Mouse (Mus musculus): ENCODE measurements at regions not wholly inside any gene's neighbourhood (a gene's known extent, or its start where the extent isn't known, plus 50 kb on each side); places are given as distances from the start of the nearest gene placed in this dataset.

DNA sequence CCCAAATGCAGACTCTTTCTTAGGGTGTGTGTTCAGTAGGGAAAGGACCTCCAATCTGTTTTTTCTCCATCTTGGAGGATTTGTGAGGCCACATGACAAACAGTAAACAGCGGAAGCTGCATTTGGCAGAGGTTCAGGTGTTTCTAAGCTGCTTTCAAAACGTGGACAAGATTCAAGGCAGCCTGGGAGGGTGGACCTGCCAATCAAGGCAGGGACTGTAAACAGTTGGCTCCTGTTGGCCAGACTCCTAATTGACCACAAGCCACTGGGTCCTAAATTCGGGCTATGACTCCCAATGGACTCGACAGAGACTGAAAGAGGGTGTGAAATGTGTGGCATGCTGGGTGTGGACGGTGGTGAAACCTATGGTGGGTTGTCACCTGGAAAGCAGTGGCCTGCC, 51.1 kb upstream of the Tbx5 start:
- Histone ChIP-seq H3K27me3 (ENCODE audit: insufficient read depth, low read length) (no peaks in the 10 kb centered on the region), H3K4me3 (ENCODE audit: low read length) (no peak overlapping the region), H3K27ac (no peak overlapping the region), H3K9ac (replicated peaks; ENCODE audit: low read length) (no peak overlapping the region), H3K36me3 (ENCODE audit: insufficient read depth, low read length) (no peaks in the 10 kb centered on the region), H3K9me3 (ENCODE audit: low read length) (no peaks in the 10 kb centered on the region), H3K4me2 (ENCODE audit: low read depth, low read length) (no peak overlapping the region), H3K4me1 (ENCODE audit: insufficient read depth, low read length) (no peaks in the 10 kb centered on the region)
- no peak for TF ChIP-seq CTCF (IDR thresholded peaks at IDR 0.05; ENCODE audit: low read depth)
- 42% methylated on average over 5 of the region's 5 CpGs for WGBS
- DNase-seq (ENCODE audit: low spot score), result no peak
- no peak for ATAC-seq
